Mouse (Mus musculus): ENCODE data around the gene Ccdc124. TPM values are rescaled to one million over a fixed set of nuclear protein-coding genes. Genes with fewer than 3 reads are reported as not detected.

Ccdc124 gene
- polyA plus RNA-seq, 1 experiment from 2014 or later = 109 TPM

DNA sequence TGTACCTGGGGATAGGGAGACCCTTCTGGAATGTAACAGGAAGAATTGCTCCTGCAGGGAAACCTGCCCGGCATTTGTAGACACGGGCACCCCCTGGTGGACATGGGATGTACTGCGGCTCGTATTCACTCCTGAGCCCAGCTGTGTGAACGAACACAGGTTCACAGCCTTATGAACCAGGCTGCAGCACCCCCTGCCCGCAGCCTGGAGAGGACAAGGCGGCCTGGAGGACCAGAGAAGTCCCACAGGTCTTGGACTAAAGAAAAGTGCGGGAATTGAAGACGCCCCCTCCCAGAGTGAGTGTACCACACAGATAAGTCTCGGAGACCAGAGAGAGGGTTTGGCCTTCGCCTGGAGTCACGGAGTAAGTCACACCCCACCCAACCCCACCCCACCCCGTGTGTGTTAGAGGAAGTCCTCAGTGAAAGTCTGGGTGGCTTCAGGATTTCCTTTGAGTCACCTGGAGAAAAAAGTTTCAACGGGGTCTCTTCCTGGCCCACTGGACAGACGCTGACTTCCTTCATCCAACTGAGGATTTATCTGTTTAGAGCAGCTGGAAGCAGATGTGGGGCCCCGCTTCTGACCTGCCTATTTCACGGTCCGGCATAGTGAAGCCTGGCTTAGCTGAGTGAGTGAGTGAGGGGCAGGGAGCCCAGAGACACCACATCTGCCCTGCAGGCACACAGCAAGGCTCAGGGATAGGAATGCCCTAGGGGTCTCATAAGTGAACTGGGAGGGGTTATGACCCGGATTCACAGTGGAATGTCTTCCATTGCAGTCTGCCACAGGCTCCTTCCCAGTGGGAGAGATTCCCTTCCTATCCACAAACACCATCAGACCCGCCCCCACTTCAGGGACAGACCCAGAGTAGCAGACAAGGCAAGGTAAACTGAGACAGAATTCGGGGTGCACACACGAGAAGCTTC lies 32.3 kb downstream of the Ccdc124 start:
- Histone ChIP-seq H3K27me3 (ENCODE audit: control insufficient read depth, insufficient read depth, low read length) (peaks cover 21% of the 10 kb centered on the region), H3K4me3 (ENCODE audit: low read depth, low read length) (peak overlapping the region; percentile 25), H3K4me1 (ENCODE audit: control insufficient read depth, insufficient read depth, low read length) (peaks cover 4% of the 10 kb centered on the region), H3K9me3 (replicated peaks; ENCODE audit: control insufficient read depth, low read length) (no peaks in the 10 kb centered on the region), H3K36me3 (ENCODE audit: control insufficient read depth, insufficient read depth, low read length) (no peaks in the 10 kb centered on the region), H3K4me2 (peak overlapping the region; percentile 49), H3K27ac (ENCODE audit: low read depth, low read length) (peak overlapping the region; percentile 76), H3K9ac (ENCODE audit: low read depth, low read length) (peak overlapping the region; percentile 59)
- no peak for ATAC-seq (replicated peaks; ENCODE audit: insufficient number of reproducible peaks, low FRiP score, low TSS enrichment)
- 30% methylated on average over 22 of the region's 22 CpGs for WGBS (ENCODE audit: insufficient replicate concordance)

DNA sequence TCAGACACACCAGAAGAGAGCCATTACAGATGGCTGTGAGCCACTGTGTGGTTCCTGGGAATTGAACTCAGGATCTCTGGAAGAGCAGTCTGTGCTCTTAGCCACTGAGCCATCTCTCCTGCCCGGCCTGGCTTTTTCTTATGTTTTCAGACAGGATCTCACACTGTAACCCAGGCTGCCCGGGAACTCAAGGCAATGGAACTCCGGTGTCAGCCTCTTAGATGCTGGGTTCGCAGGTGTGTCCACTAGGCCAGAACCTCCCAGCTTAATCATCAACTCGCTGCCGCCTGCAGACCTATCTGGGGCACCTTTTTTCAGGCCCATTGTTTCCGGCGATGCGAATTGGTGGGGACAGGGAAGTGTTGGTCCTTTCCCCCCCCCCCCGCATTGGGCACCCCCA lies 33.1 kb downstream of the Ccdc124 start:
- ATAC-seq (replicated peaks; ENCODE audit: insufficient number of reproducible peaks, low FRiP score, low TSS enrichment) = no peak
- no peak overlapping the region for H3K9ac ChIP-seq (ENCODE audit: low read depth, low read length)
- no peak overlapping the region for H3K4me3 ChIP-seq (ENCODE audit: low read depth, low read length)
- peaks cover 21% of the 10 kb centered on the region for H3K27me3 ChIP-seq (ENCODE audit: control insufficient read depth, insufficient read depth, low read length)
- peaks cover 4% of the 10 kb centered on the region for H3K4me1 ChIP-seq (ENCODE audit: control insufficient read depth, insufficient read depth, low read length)
- 0 out of 2 replicates have a peak, but pooled peaks cover 3% of the 10 kb centered on the region for H3K36me3 ChIP-seq (ENCODE audit: control insufficient read depth, insufficient read depth, low read length)
- WGBS (ENCODE audit: insufficient replicate concordance) = 46% methylated on average over 10 of the region's 10 CpGs
- H3K9me3 ChIP-seq (replicated peaks; ENCODE audit: control insufficient read depth, low read length) = no peaks in the 10 kb centered on the region
- H3K27ac ChIP-seq (ENCODE audit: low read depth, low read length) = peak overlapping the region; percentile 76; the same call in 1 of the 2 replicates
- H3K4me2 ChIP-seq = peak overlapping the region; percentile 63; the same call in 1 of the 2 replicates

DNA sequence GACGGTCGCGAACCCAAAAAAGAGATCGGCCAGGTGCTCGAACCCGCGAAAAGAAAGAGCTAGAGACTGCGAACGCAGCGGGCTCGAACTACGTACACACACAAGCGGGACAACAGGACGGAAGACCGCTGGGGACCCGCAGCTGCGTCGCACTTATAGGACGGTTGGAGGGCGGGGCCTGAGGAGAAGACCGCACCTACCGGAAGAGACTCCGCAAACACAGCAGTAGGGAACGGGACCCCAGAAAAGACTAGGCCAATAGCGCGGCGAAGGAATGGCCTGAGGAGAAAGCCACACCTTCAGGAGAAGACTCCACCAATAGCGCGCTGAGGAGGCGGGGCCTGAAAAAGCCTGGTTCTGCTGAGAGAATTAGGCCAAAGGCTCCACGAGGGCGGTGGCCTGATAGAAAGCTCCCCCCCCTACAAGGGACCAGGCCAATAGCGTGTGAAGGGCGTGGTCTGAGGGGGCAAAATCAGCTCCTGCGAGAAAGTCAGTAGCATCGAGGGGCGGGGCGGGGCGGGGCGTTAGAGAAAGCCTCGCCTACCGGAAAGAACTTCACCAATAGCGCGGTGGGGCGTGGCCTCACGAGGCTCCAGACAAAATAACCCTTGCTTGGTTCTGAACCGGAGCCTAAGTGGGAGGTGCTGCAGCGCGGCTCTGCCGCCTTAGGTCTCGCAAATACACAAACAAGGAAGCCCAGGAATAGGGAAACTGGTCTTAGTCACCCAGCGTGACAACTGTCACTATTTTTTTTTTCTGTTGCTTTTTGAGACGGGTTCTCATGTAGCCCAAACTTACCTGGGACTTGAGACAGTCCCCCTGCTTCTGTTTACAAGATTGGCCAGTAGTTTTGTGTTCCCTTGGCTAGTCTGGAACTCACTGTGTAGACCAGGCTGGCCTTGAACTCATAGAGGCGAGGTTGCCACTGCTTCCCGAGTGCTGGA lies 34.1 kb downstream of the Ccdc124 start, which contains the start of gene Arrdc2:
Arrdc2 (minus strand) TSS at position 313 of the 944 bp plus-strand sequence.
- WGBS (ENCODE audit: insufficient replicate concordance) = 2% methylated on average over 55 of the region's 55 CpGs
- peaks cover 4% of the 10 kb centered on the region for H3K4me1 ChIP-seq (ENCODE audit: control insufficient read depth, insufficient read depth, low read length)
- H3K4me3 ChIP-seq (ENCODE audit: low read depth, low read length) = peak within 1 kb of the TSS; percentile 78
- H3K9me3 ChIP-seq (replicated peaks; ENCODE audit: control insufficient read depth, low read length) = no peaks in the 10 kb centered on the region
- peak within 1 kb of the TSS; percentile 84 for H3K9ac ChIP-seq (ENCODE audit: low read depth, low read length)
- peak within 1 kb of the TSS; percentile 91 for H3K4me2 ChIP-seq
- peak within 1 kb of the TSS; percentile 91 for H3K27ac ChIP-seq (ENCODE audit: low read depth, low read length)
- 0 out of 2 replicates have a peak, but pooled peaks cover 3% of the 10 kb centered on the region for H3K36me3 ChIP-seq (ENCODE audit: control insufficient read depth, insufficient read depth, low read length)
- peak; percentile 93 for ATAC-seq (replicated peaks; ENCODE audit: insufficient number of reproducible peaks, low FRiP score, low TSS enrichment)
- H3K27me3 ChIP-seq (ENCODE audit: control insufficient read depth, insufficient read depth, low read length) = peaks cover 16% of the 10 kb centered on the region

DNA sequence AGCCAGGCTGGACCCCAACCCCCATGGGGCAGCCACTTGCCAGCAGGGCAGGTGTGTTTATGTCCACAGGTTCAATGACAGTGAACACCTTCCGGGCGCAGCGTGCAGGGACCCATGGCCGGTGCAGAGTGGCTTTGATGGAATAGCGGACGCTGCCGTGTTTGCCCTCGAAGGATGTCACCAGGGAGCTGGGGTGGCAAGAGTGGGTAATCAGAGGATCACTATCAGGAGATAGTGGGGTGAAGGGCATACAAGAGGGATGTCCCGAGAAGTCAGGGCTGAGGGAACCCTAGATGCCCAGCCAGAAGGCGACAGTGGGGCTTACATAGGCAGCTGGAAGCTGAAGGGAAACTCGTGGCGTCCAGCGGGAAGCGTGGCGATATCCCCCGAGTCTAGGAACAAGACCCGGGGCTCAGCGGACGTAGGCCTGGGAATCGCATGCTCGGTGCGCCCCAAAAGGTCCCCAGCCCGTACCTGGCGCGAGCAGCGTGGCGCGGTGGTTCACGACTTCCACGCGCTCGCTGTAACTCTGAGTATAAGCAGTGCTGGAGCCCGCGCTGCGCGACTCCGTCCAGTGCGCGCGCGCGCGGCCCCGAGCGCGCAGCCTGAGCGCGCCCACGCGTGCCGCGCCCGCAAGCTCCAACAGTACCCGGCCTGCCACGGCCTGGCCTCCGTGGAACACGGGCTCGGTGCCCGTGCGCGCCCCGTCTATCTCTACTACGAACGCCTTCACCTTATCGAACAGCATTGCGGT lies 34.9 kb downstream of the Ccdc124 start:
- Histone ChIP-seq H3K9ac (ENCODE audit: low read depth, low read length) (peak overlapping the region; percentile 84), H3K27ac (ENCODE audit: low read depth, low read length) (peak overlapping the region; percentile 91), H3K4me1 (ENCODE audit: control insufficient read depth, insufficient read depth, low read length) (peaks cover 4% of the 10 kb centered on the region), H3K4me2 (peak overlapping the region; percentile 91), H3K27me3 (ENCODE audit: control insufficient read depth, insufficient read depth, low read length) (peaks cover 16% of the 10 kb centered on the region), H3K4me3 (ENCODE audit: low read depth, low read length) (peak overlapping the region; percentile 78), H3K36me3 (ENCODE audit: control insufficient read depth, insufficient read depth, low read length) (0 out of 2 replicates have a peak, but pooled peaks cover 3% of the 10 kb centered on the region), H3K9me3 (replicated peaks; ENCODE audit: control insufficient read depth, low read length) (no peaks in the 10 kb centered on the region)
- WGBS (ENCODE audit: insufficient replicate concordance) = 2% methylated on average over 66 of the region's 66 CpGs
- ATAC-seq (replicated peaks; ENCODE audit: insufficient number of reproducible peaks, low FRiP score, low TSS enrichment) = peak; percentile 21; the same call in 1 of the 2 replicates

DNA sequence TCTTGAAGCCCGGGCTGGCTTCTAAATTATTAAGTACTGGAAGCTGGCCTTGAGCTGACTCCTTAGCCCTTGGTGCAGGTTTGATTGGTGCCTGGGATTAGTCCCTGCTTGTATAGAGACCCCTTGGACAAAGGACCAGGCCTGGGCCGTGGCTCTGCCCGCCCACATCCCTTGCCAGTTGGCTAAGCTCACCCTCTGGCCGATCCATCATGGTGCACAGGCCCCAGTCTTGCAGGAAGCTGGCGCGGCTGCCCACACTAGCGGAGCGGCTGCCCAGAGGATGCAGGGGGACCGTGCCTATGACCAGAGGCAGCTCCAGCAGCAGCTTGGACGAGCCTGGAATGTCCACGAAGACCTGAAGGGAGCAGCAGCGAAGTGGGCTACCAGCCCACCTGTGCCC lies 37.1 kb downstream of the Ccdc124 start:
- H3K9me3 ChIP-seq (replicated peaks; ENCODE audit: control insufficient read depth, low read length) = no peaks in the 10 kb centered on the region
- H3K9ac ChIP-seq (ENCODE audit: low read depth, low read length) = no peak overlapping the region
- H3K4me3 ChIP-seq (ENCODE audit: low read depth, low read length) = no peak overlapping the region
- no peak overlapping the region for H3K27ac ChIP-seq (ENCODE audit: low read depth, low read length)
- 86% methylated on average over 12 of the region's 12 CpGs for WGBS (ENCODE audit: insufficient replicate concordance)
- peaks cover 6% of the 10 kb centered on the region for H3K4me1 ChIP-seq (ENCODE audit: control insufficient read depth, insufficient read depth, low read length)
- H3K36me3 ChIP-seq (ENCODE audit: control insufficient read depth, insufficient read depth, low read length) = 0 out of 2 replicates have a peak, but pooled peaks cover 3% of the 10 kb centered on the region
- no peak for ATAC-seq (replicated peaks; ENCODE audit: insufficient number of reproducible peaks, low FRiP score, low TSS enrichment)
- H3K4me2 ChIP-seq = peak overlapping the region; percentile 6; the same call in 1 of the 2 replicates
- H3K27me3 ChIP-seq (ENCODE audit: control insufficient read depth, insufficient read depth, low read length) = peaks cover 2% of the 10 kb centered on the region

DNA sequence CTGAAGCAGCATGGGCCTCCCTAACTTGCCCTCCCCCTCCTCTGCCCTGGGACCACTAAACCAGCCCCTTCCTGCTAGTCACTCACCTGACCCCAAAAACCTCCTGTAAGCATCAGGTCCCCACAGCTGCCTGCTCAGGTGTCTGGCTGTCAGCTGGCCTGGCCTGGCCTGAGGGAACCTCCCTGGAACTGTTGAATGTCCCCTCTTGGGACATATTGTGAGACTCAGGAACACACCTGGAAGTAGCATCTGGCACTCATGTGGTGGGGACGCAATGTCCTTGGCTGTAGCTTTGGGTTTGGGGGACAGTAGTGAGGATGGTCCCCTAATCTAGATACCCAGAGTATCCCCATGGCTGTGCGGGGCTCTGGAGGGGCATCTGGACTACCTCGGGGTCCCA lies 39.7 kb downstream of the Ccdc124 start:
- Histone ChIP-seq H3K4me2 (no peak overlapping the region), H3K4me1 (ENCODE audit: control insufficient read depth, insufficient read depth, low read length) (peaks cover 6% of the 10 kb centered on the region), H3K27me3 (ENCODE audit: control insufficient read depth, insufficient read depth, low read length) (no peaks in the 10 kb centered on the region; the same call in 1 of the 2 replicates), H3K9me3 (replicated peaks; ENCODE audit: control insufficient read depth, low read length) (no peaks in the 10 kb centered on the region), H3K27ac (ENCODE audit: low read depth, low read length) (no peak overlapping the region), H3K9ac (ENCODE audit: low read depth, low read length) (no peak overlapping the region), H3K4me3 (ENCODE audit: low read depth, low read length) (no peak overlapping the region), H3K36me3 (ENCODE audit: control insufficient read depth, insufficient read depth, low read length) (0 out of 2 replicates have a peak, but pooled peaks cover 3% of the 10 kb centered on the region)
- ATAC-seq (replicated peaks; ENCODE audit: insufficient number of reproducible peaks, low FRiP score, low TSS enrichment) = no peak
- 92% methylated on average over 3 of the region's 3 CpGs for whole genome bisulfite sequencing (ENCODE audit: insufficient replicate concordance)

DNA sequence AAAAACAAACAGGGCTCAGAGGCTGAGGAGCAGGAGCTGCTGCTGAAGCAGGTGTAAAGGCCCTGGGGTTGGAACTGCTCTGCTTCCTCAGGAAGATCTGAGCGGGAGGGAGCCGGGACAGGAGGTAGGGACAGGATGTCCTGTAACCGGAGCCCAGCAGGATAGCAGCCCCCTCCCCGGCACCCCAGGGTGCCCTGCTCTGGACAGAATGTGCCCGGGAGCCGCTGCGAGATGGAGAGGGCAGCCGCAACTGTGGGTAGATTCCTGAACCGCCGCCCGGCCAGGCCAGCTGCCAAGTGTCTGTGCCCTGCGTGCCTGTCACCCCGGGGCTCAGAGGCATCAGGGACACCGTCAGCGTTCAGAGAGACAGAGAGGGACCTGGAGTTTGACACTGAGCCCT lies 40.2 kb downstream of the Ccdc124 start:
- Histone ChIP-seq H3K36me3 (ENCODE audit: control insufficient read depth, insufficient read depth, low read length) (0 out of 2 replicates have a peak, but pooled peaks cover 3% of the 10 kb centered on the region), H3K9ac (ENCODE audit: low read depth, low read length) (no peak overlapping the region), H3K4me1 (ENCODE audit: control insufficient read depth, insufficient read depth, low read length) (peaks cover 5% of the 10 kb centered on the region), H3K27me3 (ENCODE audit: control insufficient read depth, insufficient read depth, low read length) (no peaks in the 10 kb centered on the region; the same call in 1 of the 2 replicates), H3K27ac (ENCODE audit: low read depth, low read length) (no peak overlapping the region), H3K9me3 (replicated peaks; ENCODE audit: control insufficient read depth, low read length) (no peaks in the 10 kb centered on the region), H3K4me3 (ENCODE audit: low read depth, low read length) (no peak overlapping the region), H3K4me2 (no peak overlapping the region)
- ATAC-seq (replicated peaks; ENCODE audit: insufficient number of reproducible peaks, low FRiP score, low TSS enrichment) = no peak
- 31% methylated on average over 15 of the region's 15 CpGs for WGBS (ENCODE audit: insufficient replicate concordance)

Data from heart, embryonic 11.5 days (tissue).